Mouse (Mus musculus): ENCODE results near the gene Gjb4.

Gene Gjb4

DNA sequence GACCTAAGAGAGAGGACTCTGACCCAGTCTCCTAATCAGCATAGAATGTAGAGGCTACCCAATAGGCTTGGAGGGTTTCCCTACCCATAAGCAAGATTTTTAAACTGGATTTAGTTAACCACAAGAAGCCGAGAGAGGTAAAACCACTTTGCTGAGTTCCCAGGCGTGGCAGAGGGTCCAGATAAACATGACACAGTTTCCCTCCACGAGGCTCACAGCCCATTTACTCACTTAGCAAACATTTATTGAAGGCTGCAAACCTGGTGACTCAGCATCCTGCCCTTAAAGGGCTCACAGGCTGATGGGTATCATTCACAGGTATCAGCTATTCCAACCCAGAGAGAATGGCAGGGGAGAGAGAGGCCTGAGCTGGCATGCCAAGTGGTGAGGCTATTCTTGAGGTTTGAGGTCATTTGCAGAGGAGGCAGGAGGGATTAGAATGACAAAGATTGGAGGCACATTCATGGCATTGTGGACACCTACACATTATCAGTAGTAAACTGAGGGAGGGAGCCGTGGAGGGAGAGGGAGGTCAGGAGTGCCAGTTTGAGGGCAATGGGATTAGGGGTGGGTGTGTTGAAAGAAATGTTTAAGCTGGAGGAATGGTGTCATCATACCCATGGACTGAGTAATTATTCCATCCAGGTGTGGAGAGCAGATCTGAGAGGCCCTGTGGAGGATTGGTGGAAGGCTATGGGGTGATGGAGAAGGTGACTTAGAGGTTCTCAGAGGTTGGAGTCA, 4.2 kb downstream of the Gjb4 start:
- DNase-seq, result no peak

DNA sequence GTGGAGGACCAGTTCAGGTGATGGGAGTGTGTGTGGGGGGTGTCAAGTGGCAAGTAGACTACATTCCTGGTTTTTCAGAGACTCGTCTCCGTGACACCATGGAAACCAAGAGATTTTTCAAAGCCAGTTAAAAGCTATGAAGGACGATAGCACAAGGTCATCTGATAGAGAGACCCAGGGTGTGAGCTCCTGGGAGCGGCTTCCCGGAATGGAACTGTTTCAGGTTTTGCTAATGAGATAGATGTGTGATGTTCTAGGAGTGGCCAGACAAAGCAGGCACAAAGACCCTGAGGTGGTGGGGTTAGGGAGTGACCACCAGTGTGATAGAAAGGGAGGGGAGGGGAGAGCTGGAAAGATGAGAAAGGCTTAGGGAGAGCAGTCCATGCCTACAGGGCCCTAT, 8.9 kb downstream of the Gjb4 start:
- DNase-seq, result no peak

DNA sequence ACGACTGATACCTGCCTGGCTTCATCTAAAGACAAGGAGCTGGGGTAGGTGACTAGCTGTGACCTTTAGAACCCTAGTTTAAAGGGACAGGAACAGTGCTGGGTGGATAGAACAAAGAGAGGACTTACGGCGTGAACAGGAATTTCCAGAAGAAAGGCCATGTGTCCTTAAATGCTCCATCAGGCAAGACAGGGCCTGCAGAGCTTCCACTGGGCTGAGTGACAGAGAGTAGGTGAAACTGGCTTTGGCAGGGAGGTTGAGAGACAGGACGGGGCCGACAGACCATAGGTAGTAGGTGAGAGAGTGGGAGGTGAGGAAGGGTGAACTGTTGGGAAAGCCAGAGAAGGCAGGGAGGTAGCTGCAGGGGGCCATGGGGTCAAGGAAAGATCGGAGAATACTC, 12.5 kb downstream of the Gjb4 start:
- no peak for DNase-seq

- DNase-seq, result no peak
Measured at GRCm38 (mm10) chr4:127337668-127338067, 16.2 kb downstream of the Gjb4 start.

GRCm38 (mm10) chr4:127334870-127335504, 18.9 kb downstream of the Gjb4 start:
- no peak for DNase-seq

DNA sequence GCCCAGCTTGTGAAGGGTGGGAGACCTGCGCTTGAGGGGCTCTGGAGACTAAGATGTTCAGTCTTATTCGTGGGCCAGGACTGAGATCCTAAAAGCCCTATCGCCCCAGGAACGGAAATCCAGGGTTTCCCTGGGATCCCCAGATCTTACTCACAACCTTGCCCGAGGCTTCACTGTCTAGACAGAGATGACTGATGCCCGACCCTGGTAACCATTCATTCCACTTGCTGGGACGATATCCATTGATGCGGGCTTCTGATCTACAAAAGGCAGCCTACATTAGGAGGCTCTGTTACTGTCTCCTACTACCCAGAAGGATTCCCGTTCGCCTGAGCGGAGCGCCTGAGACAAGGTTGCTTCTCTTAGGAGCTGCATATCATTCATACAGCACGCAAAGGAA, 22.7 kb downstream of the Gjb4 start:
- DNase-seq, result no peak

GRCm38 (mm10) chr4:127330181-127331100, 23.4 kb downstream of the Gjb4 start, which contains the start of gene Gjb3:
TSS of gene Gjb3 (minus strand) at chr4:127330844.
- no peak for DNase-seq

- no peak for DNase-seq
Measured at GRCm38 (mm10) chr4:127329751-127330150, 24.1 kb downstream of the Gjb4 start.

GRCm38 (mm10) chr4:127329046-127329445, 24.8 kb downstream of the Gjb4 start:
- DNase-seq, result no peak

- no peak for DNase-seq
Measured at GRCm38 (mm10) chr4:127328378-127328777, 25.5 kb downstream of the Gjb4 start.

DNA sequence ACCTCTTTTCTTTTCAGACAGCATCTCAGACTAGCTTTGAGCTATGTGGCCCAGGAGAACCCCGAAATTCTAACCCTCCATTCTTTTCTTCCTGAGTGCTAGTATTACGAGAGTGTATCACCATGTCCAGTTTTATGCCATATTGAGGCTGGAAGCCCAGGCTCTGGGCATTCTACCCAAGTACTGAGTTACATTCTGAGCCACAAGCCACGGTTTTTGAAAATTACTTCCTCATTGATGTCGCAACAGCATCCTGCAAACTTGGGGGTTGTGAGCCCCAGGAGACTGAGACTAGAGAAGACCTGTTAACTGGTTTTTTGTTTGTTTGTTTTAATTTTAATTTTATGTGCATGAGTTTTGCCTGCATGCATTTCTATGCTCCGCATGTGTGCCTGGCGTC, 26.1 kb downstream of the Gjb4 start:
- no peak for DNase-seq

DNA sequence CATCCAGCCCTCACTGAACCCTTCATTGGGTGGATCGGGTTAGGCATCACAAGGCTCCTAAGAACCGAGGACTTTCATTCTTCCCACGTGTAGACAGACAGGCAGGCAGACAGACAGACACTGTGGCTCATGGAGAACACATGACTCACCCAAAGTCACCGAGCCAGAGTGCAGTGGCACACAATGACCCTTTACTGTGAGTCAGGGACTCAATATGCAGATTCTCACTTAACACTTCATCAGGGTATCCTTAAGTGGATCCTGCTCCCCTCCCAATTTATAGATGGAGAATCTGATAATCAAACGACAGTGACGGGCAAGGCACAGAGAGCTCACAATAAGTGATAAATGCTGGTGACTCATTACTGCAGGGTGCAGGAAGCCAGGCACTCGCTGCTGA, 26.6 kb downstream of the Gjb4 start:
- no peak for DNase-seq

DNA sequence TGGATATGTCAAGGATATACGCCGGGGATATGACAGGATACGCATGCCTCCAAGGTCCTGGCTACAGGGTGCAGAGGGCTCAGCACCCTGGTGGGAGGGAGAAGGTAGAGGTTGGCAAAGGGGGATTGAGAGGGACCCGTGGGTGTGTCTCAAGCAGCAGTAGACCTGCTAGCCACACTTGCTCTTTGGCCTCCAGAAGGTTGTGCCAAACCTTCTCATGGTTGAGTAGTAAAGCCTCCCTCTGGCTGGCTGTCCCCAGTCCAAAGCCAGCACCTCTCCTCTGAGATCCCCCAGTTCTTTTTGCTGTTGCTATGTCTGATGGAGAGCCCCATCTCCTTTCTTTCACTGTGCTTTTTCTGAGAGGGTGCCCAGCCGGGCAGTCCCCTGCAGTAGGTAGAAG, 28.6 kb downstream of the Gjb4 start:
- DNase-seq, result no peak

DNA sequence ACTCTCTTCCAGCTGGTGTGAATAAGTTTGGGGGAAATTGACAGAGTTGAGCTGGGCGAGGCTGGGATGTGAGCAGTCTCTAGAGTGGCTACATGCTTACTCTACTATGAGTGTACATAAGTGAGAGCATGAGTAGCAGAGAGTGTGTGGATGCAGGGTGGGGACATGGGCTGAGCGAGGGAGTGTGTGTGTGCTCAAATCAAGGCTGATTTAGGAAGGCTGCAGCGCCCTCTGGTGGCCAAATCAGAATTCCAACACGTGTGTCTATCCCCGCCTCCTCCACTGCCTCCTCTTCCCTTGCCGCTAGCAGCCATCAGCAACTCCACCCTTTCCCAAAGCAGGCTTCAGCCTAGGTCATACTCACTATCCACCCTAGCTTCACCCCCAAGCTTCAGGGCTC, 29.1 kb downstream of the Gjb4 start:
- DNase-seq, result peak; percentile 68

- no peak for DNase-seq
Measured at GRCm38 (mm10) chr4:127324296-127324695, 29.6 kb downstream of the Gjb4 start.

- DNase-seq, result no peak
Measured at GRCm38 (mm10) chr4:127323651-127324050, 30.2 kb downstream of the Gjb4 start.

- peak; percentile 69 for DNase-seq
Measured at GRCm38 (mm10) chr4:127319613-127320012, 34.3 kb downstream of the Gjb4 start.

GRCm38 (mm10) chr4:127317143-127317542, 36.7 kb downstream of the Gjb4 start:
- no peak for DNase-seq

DNA sequence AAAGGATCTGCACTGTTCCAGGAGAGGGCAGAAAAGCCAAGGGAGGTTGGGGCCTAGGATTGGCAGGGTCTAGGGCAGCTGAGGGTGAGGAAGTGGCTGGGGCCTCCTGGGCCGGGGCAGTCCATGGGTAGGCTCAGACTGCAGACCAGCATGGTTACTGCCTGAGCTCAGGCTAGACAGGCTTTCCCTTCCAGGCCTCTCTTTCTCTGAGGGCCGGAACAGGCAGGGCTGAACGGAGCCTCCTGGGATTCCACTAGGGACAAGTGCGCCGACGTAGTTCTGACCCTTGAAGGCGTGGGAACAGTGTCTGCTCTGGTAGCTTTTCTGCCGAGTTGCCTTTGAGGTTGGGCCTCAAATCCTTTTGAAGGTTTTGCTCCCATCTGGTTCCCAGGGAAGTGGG, 38.1 kb downstream of the Gjb4 start:
- no peak for DNase-seq

GRCm38 (mm10) chr4:127314585-127314984, 39.3 kb downstream of the Gjb4 start:
- DNase-seq, result no peak

- DNase-seq, result peak; percentile 28
Measured at GRCm38 (mm10) chr4:127313861-127314260, 40.0 kb downstream of the Gjb4 start, which contains the start of gene Gja4. TSS of gene Gja4 (minus strand) at chr4:127314039.

- DNase-seq, result no peak
Measured at GRCm38 (mm10) chr4:127312349-127312748, 41.5 kb downstream of the Gjb4 start.

DNA sequence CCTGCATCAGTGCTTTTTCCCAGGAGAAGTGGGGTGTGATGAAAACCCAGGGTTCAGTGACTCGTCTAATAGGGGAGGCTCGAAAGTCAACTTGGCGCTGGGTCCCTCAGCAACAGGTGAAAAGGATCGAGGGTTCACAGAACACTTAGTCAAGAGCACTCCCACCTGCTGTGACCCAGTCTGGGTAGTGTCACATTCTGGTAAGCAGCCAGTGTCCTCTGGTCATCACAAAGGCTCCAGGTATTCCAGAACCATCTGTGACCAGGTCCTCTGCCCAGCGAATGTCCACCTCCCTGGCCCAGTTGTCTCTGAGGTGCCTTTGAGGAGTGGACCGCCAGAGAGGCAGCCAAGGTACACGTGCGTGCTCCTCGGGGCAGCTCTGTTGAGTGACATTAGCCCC, 42.3 kb downstream of the Gjb4 start:
- DNase-seq, result peak; percentile 20

DNA sequence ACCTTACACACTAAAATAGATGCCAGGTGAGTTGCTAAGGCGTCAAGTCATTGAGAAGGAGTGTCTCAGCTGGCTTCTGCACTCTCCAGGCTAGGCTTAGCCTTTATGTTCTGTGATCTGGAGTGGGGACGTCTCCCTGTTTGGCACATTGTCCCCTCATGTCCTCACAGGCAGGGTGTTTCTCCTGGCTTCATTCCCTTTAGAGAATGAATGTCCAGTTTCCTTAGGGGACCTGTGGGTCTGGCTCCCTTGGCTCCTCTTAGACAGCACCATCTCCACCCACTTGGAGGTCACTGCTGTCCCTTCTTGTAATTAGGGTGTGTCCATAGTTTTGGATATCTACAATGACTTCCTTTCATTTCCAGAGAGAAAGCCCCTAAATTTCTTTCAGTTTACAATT, 47.0 kb downstream of the Gjb4 start:
- no peak for DNase-seq

Measured in cerebellum, adult 8-10 months (tissue).